Mouse (Mus musculus): Measurements from ENCODE around the gene Tpst1. TPM values are rescaled to one million over a fixed set of nuclear protein-coding genes. Genes with fewer than 3 reads are reported as not detected.
"Not testable (repeated sequence)": the region's sequence is repeated elsewhere in the genome, so short reads cannot be mapped to it uniquely, and the experiment has no call there.

Gene Tpst1
- total RNA-seq (2022) = 10 to 100 TPM; 41.3 to 54.4 (median 48.8) TPM

DNA sequence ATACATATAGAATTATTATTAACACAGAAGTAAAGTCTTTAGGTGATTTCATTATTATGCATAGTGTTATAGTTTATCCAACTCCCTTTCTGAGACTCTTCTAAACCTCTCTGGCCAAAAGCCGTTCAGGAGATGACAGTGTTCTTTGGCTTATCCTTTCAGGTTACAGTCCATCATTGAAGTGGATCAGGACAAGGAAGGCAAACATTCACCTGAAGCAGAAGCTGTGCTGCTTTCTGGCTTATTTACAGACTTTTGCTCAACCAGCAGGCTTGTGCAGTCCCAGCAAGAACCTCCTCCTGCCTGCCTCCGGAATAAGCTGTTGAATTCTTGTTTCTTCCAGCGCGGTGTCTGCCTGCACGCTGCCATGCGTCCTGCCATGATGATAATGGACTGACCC is at the start of gene Tpst1:
TSS of gene Tpst1 (plus strand) at position 301 of the 400 bp plus-strand sequence.
- DNase-seq (ENCODE audit: low spot score in 2 of 2) = no peak

DNA sequence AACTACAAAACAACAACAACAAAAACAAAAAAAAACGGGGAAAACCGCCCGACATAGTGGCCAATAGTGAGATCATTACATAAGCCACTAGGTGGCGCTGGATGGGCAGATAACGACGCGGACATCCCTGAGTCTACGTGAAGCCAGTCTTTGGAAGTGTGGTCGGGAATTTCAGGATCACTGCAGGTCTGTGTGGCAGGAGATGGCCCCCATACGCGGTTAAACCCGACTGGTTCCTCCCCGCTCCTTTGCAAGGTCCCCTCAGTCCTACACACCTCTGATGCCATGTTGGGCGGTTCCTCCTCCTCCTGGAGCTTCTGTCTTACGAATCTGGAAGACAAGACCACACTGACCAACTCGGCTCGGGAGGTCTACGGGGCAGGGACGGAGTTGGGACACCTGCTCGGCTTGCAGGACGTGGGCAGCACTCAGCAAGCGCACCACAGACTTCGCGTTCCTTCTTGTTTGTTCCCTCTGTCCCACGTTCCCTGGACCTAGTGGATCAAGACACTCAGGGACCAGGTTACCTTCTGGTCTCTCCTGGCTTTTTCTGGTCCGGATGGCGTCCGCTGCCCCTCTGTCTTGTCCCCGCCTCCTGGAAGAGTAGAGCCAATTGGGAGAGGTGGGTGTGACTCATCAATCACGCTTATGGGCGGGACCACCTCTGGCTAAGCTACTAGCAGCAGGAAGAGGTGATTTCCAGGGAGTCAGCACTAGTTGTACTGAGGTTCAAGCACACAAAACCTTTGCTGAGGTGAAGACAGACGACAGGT is 49.2 kb upstream of the Tpst1 start:
- peak; percentile 67 to 70 for DNase-seq (ENCODE audit: low spot score in 2 of 2)

DNA sequence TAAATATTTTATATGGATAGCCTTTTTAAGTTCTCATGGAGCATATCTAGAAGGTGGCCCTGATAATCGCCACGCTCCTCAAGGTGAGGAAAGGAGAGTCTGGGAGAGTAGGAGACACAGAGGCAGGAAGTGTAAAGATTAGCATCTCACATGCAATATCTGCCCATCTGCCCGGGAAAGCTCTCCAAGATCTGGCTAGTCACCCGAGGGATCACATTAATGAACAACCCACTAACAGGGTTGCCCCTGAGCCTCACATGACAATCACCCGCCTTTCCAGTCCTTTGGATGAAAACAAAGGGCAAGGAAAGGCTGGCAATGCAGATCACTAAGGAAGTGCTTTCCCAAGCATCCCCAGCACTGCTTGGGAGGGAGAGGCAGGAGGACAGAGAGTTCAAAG is 46.0 kb upstream of the Tpst1 start:
- no peak for DNase-seq (ENCODE audit: low spot score in 2 of 2)

DNA sequence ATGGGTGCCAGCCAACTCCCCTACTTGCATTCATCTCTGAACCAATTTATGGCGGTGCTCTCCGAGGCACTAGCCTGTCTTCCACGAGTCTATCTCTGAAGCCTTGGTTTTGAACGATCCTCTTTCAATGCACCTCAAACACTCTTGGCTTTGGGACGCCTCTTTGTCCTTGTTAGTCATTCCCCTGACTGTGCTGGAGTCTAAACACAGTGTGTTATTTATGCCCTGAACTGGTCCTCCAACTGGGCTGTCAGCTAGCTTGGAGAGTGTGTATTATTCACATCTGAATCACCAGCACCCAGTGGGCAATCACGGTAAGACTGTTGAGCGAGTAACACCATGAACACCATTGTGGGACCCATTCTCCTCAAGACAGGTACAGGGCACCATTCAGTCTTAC is 45.4 kb upstream of the Tpst1 start:
- DNase-seq (ENCODE audit: low spot score in 2 of 2) = no peak

DNA sequence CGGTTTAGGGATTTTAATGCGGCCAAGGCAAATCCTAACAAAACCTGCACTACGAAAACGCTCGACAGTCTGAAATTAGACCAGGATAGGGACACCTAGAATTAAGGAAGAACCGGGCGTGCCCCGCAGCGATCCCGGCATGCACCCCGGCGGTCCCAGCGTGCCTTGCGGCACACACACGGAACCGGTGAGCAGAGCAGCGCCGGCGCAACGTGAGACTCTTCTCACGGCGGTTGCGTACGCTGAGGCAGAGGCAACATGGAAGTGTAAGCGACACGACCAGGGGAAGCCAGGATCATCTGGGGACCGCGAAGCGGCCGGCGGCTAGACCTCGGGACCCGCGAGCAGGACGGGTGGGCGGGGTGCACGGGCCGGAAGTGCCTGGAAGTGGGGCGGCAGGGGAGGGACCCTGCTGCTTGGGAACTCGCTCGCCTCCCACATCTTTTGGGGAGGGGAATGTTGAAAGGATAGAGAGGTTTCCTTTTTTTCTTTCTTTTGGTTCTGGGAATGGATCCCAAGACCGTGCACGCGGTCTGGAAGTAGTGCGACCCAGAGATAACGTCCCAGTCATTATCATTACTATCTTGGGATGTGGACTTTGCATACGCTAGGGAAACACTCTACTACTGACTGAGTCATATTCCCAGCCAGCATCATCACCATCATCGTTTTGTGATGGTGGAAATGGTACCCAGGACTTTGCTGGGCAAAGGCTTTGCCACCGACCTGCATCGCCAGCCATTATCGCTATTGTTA is 43.8 kb upstream of the Tpst1 start, which contains the start of the genes Asl and Crcp:
TSS of gene Asl (minus strand) at position 106 of the 756 bp plus-strand sequence.
TSS of gene Crcp (plus strand) at position 149 of the 756 bp plus-strand sequence.
- peak; percentile 74 to 85 for DNase-seq (ENCODE audit: low spot score in 2 of 2)

- no peak for DNase-seq (ENCODE audit: low spot score in 2 of 2)
Observed at GRCm38 (mm10) chr5:130031410-130032390, 41.4 kb upstream of the Tpst1 start.

- no peak for DNase-seq (ENCODE audit: low spot score in 2 of 2)
Observed at GRCm38 (mm10) chr5:130033869-130034268, 39.3 kb upstream of the Tpst1 start.

DNA sequence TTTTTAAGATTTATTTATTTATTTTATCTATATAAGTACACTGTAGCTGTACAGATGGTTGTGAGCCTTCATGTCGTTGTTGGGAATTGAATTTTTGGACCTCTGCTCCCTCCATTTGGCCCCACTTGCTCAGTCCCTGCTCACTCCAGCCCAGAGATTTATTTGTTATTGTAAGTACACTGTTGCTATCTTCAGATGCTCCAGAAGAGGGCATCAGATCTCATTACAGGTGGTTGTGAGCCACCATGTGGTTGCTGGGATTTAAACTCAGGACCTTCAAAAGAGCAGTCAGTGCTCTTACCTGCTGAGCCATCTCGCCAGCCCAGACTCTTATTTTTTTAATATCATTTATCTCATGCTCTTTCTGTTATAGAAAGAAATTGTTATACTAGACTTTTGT is 36.8 kb upstream of the Tpst1 start:
- DNase-seq (ENCODE audit: low spot score in 2 of 2) = not testable (repeated sequence)

GRCm38 (mm10) chr5:130037752-130038455 is 35.2 kb upstream of the Tpst1 start:
- DNase-seq (ENCODE audit: low spot score in 2 of 2) = peak in 1 of 2 experiments; percentile 69

DNA sequence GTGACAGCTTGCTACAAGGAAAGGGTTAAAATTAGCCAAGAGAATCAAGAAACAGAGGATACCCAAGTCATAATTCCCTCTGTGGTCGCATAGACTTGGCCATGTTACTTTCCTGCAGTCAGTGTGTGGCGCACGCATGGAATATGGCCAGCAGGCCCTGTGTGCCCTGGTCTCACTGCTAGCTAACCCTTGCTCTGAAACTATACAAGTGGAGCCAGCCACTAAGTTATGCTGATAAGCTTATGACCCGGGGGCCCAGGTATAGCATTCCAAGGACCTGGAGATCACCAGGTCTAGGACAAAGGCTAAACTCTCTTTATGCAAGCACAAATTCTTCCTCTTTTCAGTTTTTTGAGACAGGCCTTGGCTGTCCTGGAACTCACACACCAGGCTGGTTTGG is 32.3 kb upstream of the Tpst1 start:
- DNase-seq (ENCODE audit: low spot score in 2 of 2) = no peak

DNA sequence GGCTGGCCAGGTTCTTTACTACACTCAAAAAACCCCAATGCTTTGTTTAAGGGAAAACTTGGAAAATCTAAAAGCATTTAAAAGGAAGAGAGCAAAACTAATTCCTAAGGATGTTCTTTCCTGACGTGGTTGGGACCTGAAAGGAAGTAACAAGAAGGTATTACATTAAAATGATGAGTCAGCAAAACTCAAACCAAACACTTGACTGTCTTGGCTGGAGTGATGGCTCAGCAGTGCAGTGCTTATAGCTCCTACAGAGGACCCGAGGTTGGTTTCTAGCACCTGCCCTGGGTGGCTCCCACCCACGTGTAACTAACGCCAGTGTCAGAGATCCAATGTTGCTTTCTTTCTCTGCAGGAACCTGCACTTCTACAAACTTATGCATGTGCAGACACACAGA is 31.9 kb upstream of the Tpst1 start:
- no peak for DNase-seq (ENCODE audit: low spot score in 2 of 2)

GRCm38 (mm10) chr5:130043741-130044140 is 29.4 kb upstream of the Tpst1 start:
- no peak for DNase-seq (ENCODE audit: low spot score in 2 of 2)

DNA sequence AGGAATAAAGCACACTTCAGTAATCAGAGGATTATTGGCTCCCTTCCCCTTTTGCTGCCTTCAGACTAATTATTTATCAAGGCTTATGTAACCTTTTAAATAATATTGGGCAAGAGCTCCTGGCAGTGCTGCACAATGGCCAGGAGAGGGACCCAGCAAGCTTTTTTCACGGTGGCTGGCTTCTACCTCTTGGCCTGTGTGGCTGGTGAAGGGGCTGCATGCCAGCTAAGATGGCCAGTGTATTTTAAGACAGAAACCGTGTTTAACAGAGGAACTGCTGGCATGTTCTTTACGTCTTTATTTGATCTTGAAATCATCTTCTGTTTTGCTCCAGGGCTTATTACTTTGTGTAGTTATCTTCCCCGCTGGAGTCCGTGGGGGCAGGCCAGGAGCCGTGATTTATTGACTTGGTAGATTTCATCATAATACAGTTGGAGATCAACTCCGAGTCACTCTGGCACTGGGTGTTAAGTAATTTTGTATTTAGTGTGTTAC is 28.9 kb upstream of the Tpst1 start:
- peak; percentile 55 to 60 for DNase-seq (ENCODE audit: low spot score in 2 of 2)

- DNase-seq (ENCODE audit: low spot score in 2 of 2) = no peak
Observed at GRCm38 (mm10) chr5:130046100-130046499, 27.0 kb upstream of the Tpst1 start.

GRCm38 (mm10) chr5:130046589-130046988 is 26.5 kb upstream of the Tpst1 start:
- DNase-seq (ENCODE audit: low spot score in 2 of 2) = no peak

- no peak for DNase-seq (ENCODE audit: low spot score in 2 of 2)
Observed at GRCm38 (mm10) chr5:130047013-130047412, 26.1 kb upstream of the Tpst1 start.

DNA sequence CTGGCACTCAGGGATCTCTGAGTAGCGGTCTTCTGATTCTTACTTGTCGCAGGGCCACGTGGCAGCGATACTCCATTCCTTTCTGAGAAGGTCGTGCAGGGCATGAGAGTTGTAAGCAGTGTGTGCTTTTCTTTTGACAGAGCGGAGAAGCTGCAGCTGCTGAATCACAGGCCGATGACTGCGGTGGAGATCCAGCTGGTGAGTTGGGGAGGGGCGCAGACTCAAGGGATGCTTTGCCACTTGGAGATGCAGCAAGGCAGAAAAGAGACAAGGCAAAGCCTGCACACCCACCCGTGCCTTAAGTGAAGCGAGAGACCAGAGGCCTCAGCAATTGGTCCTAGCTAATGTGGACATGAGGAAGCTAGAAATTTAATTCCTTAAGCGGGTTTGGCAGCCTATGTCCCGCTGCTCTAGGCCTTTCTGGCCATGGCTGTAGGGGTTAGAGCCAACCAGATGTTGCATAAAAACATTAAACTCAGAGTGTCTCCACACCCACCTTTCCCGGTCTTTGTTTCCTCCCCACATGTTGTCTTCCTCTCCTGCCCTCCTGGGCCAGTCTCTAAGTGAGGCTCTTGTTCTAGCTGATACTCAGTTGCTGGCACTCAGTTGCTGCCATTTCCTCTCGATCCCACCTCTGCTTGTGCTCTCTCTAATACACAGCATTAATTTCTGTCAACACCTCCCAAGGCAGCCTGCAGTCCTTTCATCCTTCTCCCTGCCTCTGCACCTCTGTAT is 24.2 kb upstream of the Tpst1 start:
- DNase-seq (ENCODE audit: low spot score in 2 of 2) = no peak

- no peak for DNase-seq (ENCODE audit: low spot score in 2 of 2)
Observed at GRCm38 (mm10) chr5:130050416-130050815, 22.7 kb upstream of the Tpst1 start.

GRCm38 (mm10) chr5:130051073-130051860 is 21.9 kb upstream of the Tpst1 start:
- no peak for DNase-seq (ENCODE audit: low spot score in 2 of 2)

Measured in layer of hippocampus, adult 8-10 months (tissue).